ENCODE assay signal across 15 mouse cellular contexts in genomic region chr11:52728479-52728878, GRCm38 (mm10).
"Had no signal": no experiment of that assay in that cellular context is flagged by ENCODE, and none has a peak within 500 bp of the region (broad histone marks: within the 10 kb centered on the region; RNA-seq: fewer than 3 reads in every experiment).

No protein-coding gene starts in this region.

- ATAC-seq: intestine, embryonic 16.5 days; liver, embryonic 12.5 days had no signal

- H3K27ac ChIP-seq: kidney, embryonic 15.5 days; limb, embryonic 15.5 days; liver, embryonic 12.5 days; midbrain, embryonic 12.5 days; neural tube, embryonic 12.5 days had no signal

- H3K4me1 ChIP-seq: kidney, embryonic 15.5 days; limb, embryonic 15.5 days; liver, embryonic 12.5 days; midbrain, embryonic 12.5 days; neural tube, embryonic 12.5 days had no signal

- H3K4me2 ChIP-seq: kidney, embryonic 15.5 days; limb, embryonic 15.5 days; liver, embryonic 12.5 days; lung, embryonic 14.5 days; midbrain, embryonic 12.5 days; neural tube, embryonic 12.5 days had no signal

- H3K9ac ChIP-seq: kidney, embryonic 15.5 days; limb, embryonic 15.5 days; liver, embryonic 12.5 days; lung, embryonic 14.5 days; midbrain, embryonic 12.5 days; neural tube, embryonic 12.5 days had no signal

- H3K9me3 ChIP-seq: kidney, embryonic 15.5 days; limb, embryonic 15.5 days; liver, embryonic 12.5 days; neural tube, embryonic 12.5 days had no signal

- DNase-seq: kidney, adult 2 months; kidney, postnatal 14 days; lung, embryonic 14.5 days; lung, postnatal 10 days; lung, postnatal 4 days; right cerebral cortex, adult 18-20 months; right cerebral cortex, postnatal 25 days; thymus, adult 18-20 months; thymus, postnatal 14 days had no signal

- H3K4me3 ChIP-seq: kidney, embryonic 15.5 days; limb, embryonic 15.5 days; liver, embryonic 12.5 days; midbrain, embryonic 12.5 days; neural tube, embryonic 12.5 days had no signal

- H3K36me3 ChIP-seq: kidney, embryonic 15.5 days; limb, embryonic 15.5 days; liver, embryonic 12.5 days; midbrain, embryonic 12.5 days; neural tube, embryonic 12.5 days had no signal

- H3K27me3 ChIP-seq: limb, embryonic 15.5 days; liver, embryonic 12.5 days; midbrain, embryonic 12.5 days; neural tube, embryonic 12.5 days had no signal
